Mouse (Mus musculus) liver, embryonic 12.5 days (tissue): Measurements from ENCODE around the gene Htr5b. TPM values are rescaled to one million over a fixed set of nuclear protein-coding genes. Genes with fewer than 3 reads are reported as not detected.

Experiments used
- ATAC-seq: fragments of 200-750 bp; cut with Nextera tagmentation; 2 replicates; pipeline ENCODE4 v1.8.0; 2017; ENCODE audit warnings: moderate number of reproducible peaks, mild to moderate bottlenecking, moderate library complexity
- H3K27ac ChIP-seq: fragments of 300-500 bp; sonication (generic); 2 replicates; pipeline ENCODE4 v1.5.1; 2016; ENCODE audit warnings: mild to moderate bottlenecking
- H3K27me3 ChIP-seq: fragments of 300-500 bp; sonication (generic); replicated peaks from 2 replicates; pipeline ENCODE4 v1.6.1; 2016; ENCODE audit warnings: mild to moderate bottlenecking, moderate library complexity
- H3K36me3 ChIP-seq: fragments of 300-500 bp; sonication (generic); 2 replicates; pipeline ENCODE4 v1.6.1; 2016; ENCODE audit warnings: mild to moderate bottlenecking, moderate library complexity
- H3K4me1 ChIP-seq: fragments of 300-500 bp; sonication (generic); 2 replicates; pipeline ENCODE4 v1.6.1; 2016
- H3K4me2 ChIP-seq: fragments of 300-500 bp; sonication (generic); 2 replicates; pipeline ENCODE4 v1.6.1; 2016; ENCODE audit warnings: mild to moderate bottlenecking, moderate library complexity
- H3K4me3 ChIP-seq: fragments of 300-500 bp; sonication (generic); 2 replicates; pipeline ENCODE4 v1.5.1; 2016; ENCODE audit warnings: mild to moderate bottlenecking, moderate library complexity
- H3K9ac ChIP-seq: fragments of 300-500 bp; sonication (generic); 2 replicates; pipeline ENCODE4 v1.6.1; 2016; ENCODE audit warnings: mild to moderate bottlenecking, moderate library complexity
- H3K9me3 ChIP-seq: fragments of 300-500 bp; sonication (generic); replicated peaks from 2 replicates; pipeline ENCODE4 v1.6.1; 2016; ENCODE audit warnings: mild to moderate bottlenecking, moderate library complexity
- WGBS: fragments of 180-500 bp; shearing (Covaris S2); methylation state at CpG from one replicate; pipeline ENCODE4 v1.1.7; 2016; ENCODE audit not compliant: insufficient replicate concordance; 5-methylcytosine and 5-hydroxymethylcytosine counted together
- polyA plus RNA-seq: library from polyadenylated mRNA; unstranded; fragments of >200 nt; fragmentation: Nextera tagmentation; extraction: Ambion mirVana; gene quantifications from 2 replicates; pipeline ENCODE4 v1.2.1, GENCODE M21; 2016

Gene Htr5b
- polyA plus RNA-seq, 1 experiment from 2014 or later = not detected

DNA sequence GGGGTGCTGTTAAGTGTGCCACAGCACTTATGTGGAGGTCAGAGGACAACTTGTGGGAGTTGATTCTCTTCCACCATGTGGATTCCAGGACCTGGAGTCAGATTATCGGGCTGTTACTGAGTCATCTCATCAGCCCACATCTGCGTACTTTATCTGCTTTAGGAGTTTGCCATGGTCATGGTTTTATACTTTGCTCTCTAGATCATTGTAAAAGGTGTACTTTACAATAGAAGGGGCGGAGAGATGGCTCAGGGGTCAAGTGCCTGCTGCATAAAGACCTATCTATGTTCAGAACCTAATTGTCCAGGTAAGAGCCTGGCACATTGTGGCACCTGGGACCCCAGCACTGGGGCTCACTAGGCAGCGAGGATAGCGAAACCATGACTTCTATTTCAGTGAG is 48.9 kb downstream of the Htr5b start:
- ATAC-seq = no peak

GRCm38 (mm10) chr1:121478284-121478980 is 49.8 kb downstream of the Htr5b start:
- Histone ChIP-seq H3K27ac (0 out of 2 replicates have a peak overlapping the region, but pooled peaks have one; percentile 27), H3K36me3 (peaks cover 74% of the 10 kb centered on the region)
- peak; percentile 57 for ATAC-seq

More for the DNA sequence above, 48.9 kb downstream of the Htr5b start:
- H3K4me2 ChIP-seq = no peak overlapping the region
- no peak overlapping the region for H3K27ac ChIP-seq
- H3K9me3 ChIP-seq = no peaks in the 10 kb centered on the region
- peaks cover 74% of the 10 kb centered on the region for H3K36me3 ChIP-seq
- WGBS = 75% methylated on average over 5 of the region's 5 CpGs
- no peak overlapping the region for H3K9ac ChIP-seq
- no peaks in the 10 kb centered on the region for H3K4me1 ChIP-seq
- no peaks in the 10 kb centered on the region for H3K27me3 ChIP-seq
- H3K4me3 ChIP-seq = no peak overlapping the region

DNA sequence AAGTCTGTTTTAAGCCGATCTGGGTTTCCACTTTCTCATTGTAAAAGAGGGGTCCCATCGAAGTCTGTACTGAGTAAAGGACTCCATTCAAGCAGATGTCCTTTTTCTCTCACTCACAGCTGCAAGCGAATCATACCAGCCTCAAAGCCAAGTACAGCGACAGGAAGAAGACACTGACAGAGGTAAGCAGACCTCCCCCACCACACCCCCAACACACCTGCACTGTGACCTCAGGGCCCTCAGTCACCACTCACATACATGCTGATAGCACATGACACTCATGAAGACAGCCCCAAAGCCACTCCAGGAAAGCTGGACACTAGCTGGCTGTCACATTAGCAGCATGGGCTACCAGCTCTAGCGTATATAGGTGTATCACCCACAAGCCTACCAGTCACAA is 50.5 kb downstream of the Htr5b start:
- Histone ChIP-seq H3K9ac (no peak overlapping the region), H3K4me3 (no peak overlapping the region), H3K36me3 (peaks cover 68% of the 10 kb centered on the region), H3K27ac (peak overlapping the region; percentile 41; the same call in 1 of the 2 replicates), H3K9me3 (no peaks in the 10 kb centered on the region), H3K27me3 (no peaks in the 10 kb centered on the region), H3K4me1 (no peaks in the 10 kb centered on the region), H3K4me2 (no peak overlapping the region)
- 71% methylated on average over 5 of the region's 5 CpGs for WGBS
- no peak for ATAC-seq

More at GRCm38 (mm10) chr1:121478284-121478980, 49.8 kb downstream of the Htr5b start:
- 53% methylated on average over 12 of the region's 12 CpGs for WGBS
- H3K9ac ChIP-seq = no peak overlapping the region
- no peaks in the 10 kb centered on the region for H3K27me3 ChIP-seq
- H3K4me1 ChIP-seq = no peaks in the 10 kb centered on the region
- H3K4me3 ChIP-seq = no peak overlapping the region
- H3K9me3 ChIP-seq = no peaks in the 10 kb centered on the region
- H3K4me2 ChIP-seq = no peak overlapping the region

DNA sequence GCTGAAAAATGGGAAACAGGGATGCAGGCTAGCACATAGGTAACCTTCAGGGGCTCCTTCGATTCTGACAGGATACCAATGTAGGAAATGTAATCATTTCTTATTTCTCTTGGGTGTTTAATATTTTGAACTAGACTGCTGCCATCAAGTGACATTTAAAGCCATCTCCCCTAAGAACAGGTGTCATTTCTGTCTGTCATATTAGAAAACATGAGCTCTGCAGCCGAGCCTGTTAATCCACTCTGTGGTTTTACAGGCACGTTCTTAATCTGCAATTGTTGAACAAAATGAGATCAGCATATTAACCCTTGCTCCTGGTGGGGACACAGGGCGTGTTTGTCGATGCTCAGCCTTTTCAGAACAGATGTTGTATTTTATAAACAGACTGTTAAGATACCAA is 56.8 kb downstream of the Htr5b start:
- H3K4me2 ChIP-seq = no peak overlapping the region
- H3K9ac ChIP-seq = no peak overlapping the region
- H3K4me1 ChIP-seq = no peaks in the 10 kb centered on the region
- WGBS = 62% methylated on average over 5 of the region's 5 CpGs
- no peak overlapping the region for H3K4me3 ChIP-seq
- H3K36me3 ChIP-seq = peaks cover 29% of the 10 kb centered on the region
- H3K9me3 ChIP-seq = no peaks in the 10 kb centered on the region
- H3K27me3 ChIP-seq = no peaks in the 10 kb centered on the region
- no peak for ATAC-seq
- H3K27ac ChIP-seq = no peak overlapping the region

- no peak overlapping the region for H3K27ac ChIP-seq
- peaks cover 27% of the 10 kb centered on the region for H3K36me3 ChIP-seq
- no peak overlapping the region for H3K9ac ChIP-seq
- no peak overlapping the region for H3K4me2 ChIP-seq
- H3K9me3 ChIP-seq = no peaks in the 10 kb centered on the region
- no peaks in the 10 kb centered on the region for H3K4me1 ChIP-seq
- H3K27me3 ChIP-seq = no peaks in the 10 kb centered on the region
- H3K4me3 ChIP-seq = no peak overlapping the region
- 63% methylated on average over 2 of the region's 2 CpGs for WGBS
- no peak for ATAC-seq
These were observed 60.0 kb downstream of the Htr5b start for GRCm38 (mm10) chr1:121468271-121468670.

GRCm38 (mm10) chr1:121466276-121466675 is 62.0 kb downstream of the Htr5b start:
- Histone ChIP-seq H3K4me1 (no peaks in the 10 kb centered on the region), H3K9ac (no peak overlapping the region), H3K27me3 (no peaks in the 10 kb centered on the region), H3K9me3 (no peaks in the 10 kb centered on the region), H3K4me3 (no peak overlapping the region), H3K4me2 (no peak overlapping the region), H3K27ac (no peak overlapping the region), H3K36me3 (peaks cover 47% of the 10 kb centered on the region)
- no peak for ATAC-seq
- 76% methylated on average over 3 of the region's 3 CpGs for WGBS

DNA sequence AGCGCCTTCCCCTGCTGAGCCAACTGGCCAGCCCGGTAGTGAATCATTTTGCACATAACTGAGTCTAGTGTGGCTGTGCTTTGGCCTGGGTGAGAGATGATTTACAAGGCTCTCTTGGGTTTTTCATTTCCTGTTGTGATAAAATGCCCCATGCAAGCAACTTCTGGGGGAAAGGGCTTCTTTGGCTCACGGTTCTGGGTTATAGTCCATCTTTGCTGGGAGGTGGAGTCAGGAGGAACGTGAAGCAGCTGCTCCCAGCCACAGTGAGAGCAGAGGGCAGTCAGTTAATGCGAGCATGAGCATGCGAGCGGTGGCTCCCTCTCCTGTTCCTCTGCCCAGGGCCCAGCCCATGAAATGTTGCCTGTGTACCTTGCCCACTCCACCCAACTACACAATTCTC is 64.5 kb downstream of the Htr5b start:
- H3K4me3 ChIP-seq = no peak overlapping the region
- no peak overlapping the region for H3K27ac ChIP-seq
- 71% methylated on average over 7 of the region's 7 CpGs for WGBS
- no peaks in the 10 kb centered on the region for H3K27me3 ChIP-seq
- no peak overlapping the region for H3K4me2 ChIP-seq
- H3K4me1 ChIP-seq = no peaks in the 10 kb centered on the region
- H3K9me3 ChIP-seq = no peaks in the 10 kb centered on the region
- H3K9ac ChIP-seq = no peak overlapping the region
- no peak for ATAC-seq
- peaks cover 45% of the 10 kb centered on the region for H3K36me3 ChIP-seq

- H3K36me3 ChIP-seq = peaks cover 42% of the 10 kb centered on the region
- WGBS = 69% methylated on average over 1 of the region's 1 CpGs
- no peak overlapping the region for H3K4me3 ChIP-seq
- H3K9ac ChIP-seq = no peak overlapping the region
- no peaks in the 10 kb centered on the region for H3K4me1 ChIP-seq
- H3K27ac ChIP-seq = no peak overlapping the region
- H3K27me3 ChIP-seq = no peaks in the 10 kb centered on the region
- ATAC-seq = no peak
- H3K4me2 ChIP-seq = no peak overlapping the region
- no peaks in the 10 kb centered on the region for H3K9me3 ChIP-seq
These were observed 65.6 kb downstream of the Htr5b start for GRCm38 (mm10) chr1:121462643-121463042.

DNA sequence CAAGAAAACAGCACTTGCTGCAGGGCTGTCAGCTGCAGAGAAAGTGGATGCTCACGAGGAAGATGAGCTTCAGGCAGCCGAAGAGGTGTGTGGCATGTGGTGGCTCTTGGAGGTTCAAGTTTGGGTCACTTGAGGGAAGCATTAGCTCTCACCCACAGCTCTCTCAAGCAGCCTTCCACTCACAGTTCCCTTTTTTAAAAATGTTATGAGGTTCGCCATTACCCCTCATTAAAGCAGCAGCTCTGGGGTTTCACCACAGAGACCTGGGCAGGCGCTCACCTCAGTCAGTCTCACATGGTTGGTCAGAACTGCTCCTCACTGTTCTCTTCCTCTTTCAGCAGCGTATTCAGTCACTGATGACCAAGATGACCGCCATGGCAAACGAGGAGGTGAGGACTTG is 66.4 kb downstream of the Htr5b start:
- H3K9ac ChIP-seq = no peak overlapping the region
- WGBS = 69% methylated on average over 7 of the region's 7 CpGs
- H3K27me3 ChIP-seq = no peaks in the 10 kb centered on the region
- H3K36me3 ChIP-seq = peaks cover 40% of the 10 kb centered on the region
- no peak for ATAC-seq
- H3K4me2 ChIP-seq = no peak overlapping the region
- no peaks in the 10 kb centered on the region for H3K4me1 ChIP-seq
- H3K27ac ChIP-seq = no peak overlapping the region
- H3K4me3 ChIP-seq = no peak overlapping the region
- no peaks in the 10 kb centered on the region for H3K9me3 ChIP-seq

- no peaks in the 10 kb centered on the region for H3K4me1 ChIP-seq
- no peak overlapping the region for H3K9ac ChIP-seq
- H3K27me3 ChIP-seq = no peaks in the 10 kb centered on the region
- no peak for ATAC-seq
- peaks cover 45% of the 10 kb centered on the region for H3K36me3 ChIP-seq
- H3K9me3 ChIP-seq = no peaks in the 10 kb centered on the region
- H3K27ac ChIP-seq = no peak overlapping the region
- no peak overlapping the region for H3K4me3 ChIP-seq
- H3K4me2 ChIP-seq = no peak overlapping the region
- 77% methylated on average over 6 of the region's 6 CpGs for WGBS
These were observed 68.2 kb downstream of the Htr5b start for GRCm38 (mm10) chr1:121460077-121460476.
